Comparison of ENCODE assay signal across 24 mouse cellular contexts in genomic region chr12:16378501-16378900, GRCm38 (mm10).
"Had no signal": no experiment of that assay in that cellular context is flagged by ENCODE, and none has a peak within 500 bp of the region (broad histone marks: within the 10 kb centered on the region; RNA-seq: fewer than 3 reads in every experiment).

No protein-coding gene starts in this region.

- DNase-seq: gastrocnemius, postnatal 14 days; gastrocnemius, postnatal 36 days; heart, adult 2 months; heart, postnatal 14 days; heart, postnatal 36 days; kidney, adult 11 months; kidney, adult 2 months; kidney, adult 9 months; kidney, postnatal 14 days; kidney, postnatal 36 days; left cerebral cortex, postnatal 4 days had no signal

- H3K9ac ChIP-seq: heart, embryonic 13.5 days; heart, embryonic 15.5 days; hindbrain, embryonic 13.5 days; hindbrain, embryonic 15.5 days; kidney, embryonic 15.5 days; limb, embryonic 13.5 days; limb, embryonic 15.5 days; liver, embryonic 12.5 days had no signal

- H3K27me3 ChIP-seq: heart, embryonic 13.5 days; heart, embryonic 15.5 days; hindbrain, embryonic 13.5 days; hindbrain, embryonic 15.5 days; kidney, embryonic 15.5 days; limb, embryonic 13.5 days; limb, embryonic 15.5 days; liver, embryonic 12.5 days had no signal

- H3K4me1 ChIP-seq: heart, embryonic 13.5 days; heart, embryonic 15.5 days; hindbrain, embryonic 13.5 days; hindbrain, embryonic 15.5 days; kidney, embryonic 15.5 days; liver, embryonic 12.5 days had no signal

- H3K27ac ChIP-seq: heart, adult 2 months; heart, embryonic 13.5 days; heart, embryonic 15.5 days; hindbrain, embryonic 13.5 days; hindbrain, embryonic 15.5 days; hindbrain, postnatal 0 days; kidney, embryonic 15.5 days; kidney, postnatal 0 days; left cerebral cortex, adult 2 months; limb, embryonic 13.5 days; limb, embryonic 15.5 days; liver, embryonic 12.5 days had no signal

- H3K36me3 ChIP-seq: heart, embryonic 13.5 days; heart, embryonic 15.5 days; hindbrain, embryonic 13.5 days; hindbrain, embryonic 15.5 days; kidney, embryonic 15.5 days; limb, embryonic 13.5 days; limb, embryonic 15.5 days; liver, embryonic 12.5 days had no signal

- H3K4me3 ChIP-seq: heart, adult 2 months; heart, embryonic 13.5 days; heart, embryonic 15.5 days; hindbrain, embryonic 13.5 days; hindbrain, embryonic 15.5 days; kidney, embryonic 15.5 days; left cerebral cortex, adult 2 months; limb, embryonic 13.5 days; limb, embryonic 15.5 days; liver, embryonic 12.5 days had no signal

- H3K4me2 ChIP-seq: heart, embryonic 11.5 days; heart, embryonic 13.5 days; heart, embryonic 15.5 days; hindbrain, embryonic 13.5 days; hindbrain, embryonic 15.5 days; kidney, embryonic 15.5 days; limb, embryonic 13.5 days; limb, embryonic 15.5 days; liver, embryonic 12.5 days had no signal

- ATAC-seq: hindbrain, postnatal 0 days; intestine, embryonic 16.5 days; liver, embryonic 12.5 days had no signal

- H3K9me3 ChIP-seq: heart, embryonic 13.5 days; heart, embryonic 15.5 days; hindbrain, embryonic 13.5 days; hindbrain, embryonic 15.5 days; kidney, embryonic 15.5 days; limb, embryonic 13.5 days; limb, embryonic 15.5 days; liver, embryonic 12.5 days had no signal
